Mouse (Mus musculus): ENCODE measurements around the gene Spg7. TPM values are rescaled to one million over a fixed set of nuclear protein-coding genes. Genes with fewer than 3 reads are reported as not detected.

Spg7 gene
- total and polyA plus RNA-seq, 3 experiments = 28.9 to 36.0 TPM; not detected in 1

- Histone ChIP-seq H3K27me3 (ENCODE audit: control insufficient read depth in 1 of 2, insufficient read depth in 2 of 2, low read length in 2 of 2) (no peaks in the 10 kb centered on the region), H3K4me3 (ENCODE audit: control insufficient read depth in 1 of 2, insufficient read depth in 1 of 2, low read depth in 2 of 2, low read length in 2 of 2) (no peak overlapping the region), H3K9me3 (replicated peaks; ENCODE audit: insufficient read depth, low read length) (no peaks in the 10 kb centered on the region), H3K36me3 (ENCODE audit: control insufficient read depth in 1 of 2, insufficient read depth in 2 of 2, low read length in 2 of 2) (no peaks in the 10 kb centered on the region), H3K27ac (ENCODE audit: control insufficient read depth, low read depth, low read length) (no peak overlapping the region), H3K4me1 (ENCODE audit: control insufficient read depth in 1 of 2, insufficient read depth in 2 of 2, low read length in 2 of 2) (no peaks in the 10 kb centered on the region), H3K79me2 (ENCODE audit: control insufficient read depth, insufficient read depth, low read length, poor library complexity) (no peaks in the 10 kb centered on the region), H3K9ac (ENCODE audit: control insufficient read depth, low read depth, low read length, poor library complexity, severe bottlenecking) (no peak overlapping the region)
- no peak for DNase-seq (ENCODE audit: low read depth, low spot score)
- TF ChIP-seq GATA1 (IDR thresholded peaks at IDR 0.05; ENCODE audit: low read depth, low read length) (no peak), BHLHE40 (IDR thresholded peaks at IDR 0.05; ENCODE audit: borderline replicate concordance, low read depth, low read length) (no peak), NELFE (IDR thresholded peaks at IDR 0.05; ENCODE audit: low read depth, low read length) (no peak)
These were observed 63.6 kb downstream of the Spg7 start for GRCm38 (mm10) chr8:123126193-123126816.

GRCm38 (mm10) chr8:123131041-123131440, 68.3 kb downstream of the Spg7 start:
- H3K4me3 ChIP-seq (ENCODE audit: control insufficient read depth in 1 of 2, insufficient read depth in 1 of 2, low read depth in 2 of 2, low read length in 2 of 2) = no peak overlapping the region
- H3K9me3 ChIP-seq (replicated peaks; ENCODE audit: insufficient read depth, low read length) = no peaks in the 10 kb centered on the region
- H3K27me3 ChIP-seq (ENCODE audit: control insufficient read depth in 1 of 2, insufficient read depth in 2 of 2, low read length in 2 of 2) = no peaks in the 10 kb centered on the region
- DNase-seq (ENCODE audit: low read depth, low spot score) = no peak
- TF ChIP-seq NRF1 (IDR thresholded peaks at IDR 0.05; ENCODE audit: insufficient read depth, low read depth, low read length, poor library complexity, severe bottlenecking) = no peak
- no peak for TF ChIP-seq TCF12 (IDR thresholded peaks at IDR 0.05; ENCODE audit: low read depth, low read length)
- no peak for TF ChIP-seq MAZ (IDR thresholded peaks at IDR 0.05; ENCODE audit: low read depth, low read length)
- no peak for TF ChIP-seq JUND (IDR thresholded peaks at IDR 0.05; ENCODE audit: low read depth, low read length)
- no peak for TF ChIP-seq NELFE (IDR thresholded peaks at IDR 0.05; ENCODE audit: low read depth, low read length)
- TF ChIP-seq MEF2A (IDR thresholded peaks at IDR 0.05; ENCODE audit: extremely low read depth, insufficient replicate concordance, low read depth, low read length, poor library complexity, severe bottlenecking) = no peak
- no peak for TF ChIP-seq MAX (IDR thresholded peaks at IDR 0.05; ENCODE audit: low read length)
- no peak for TF ChIP-seq E2F4 (IDR thresholded peaks at IDR 0.05; ENCODE audit: borderline replicate concordance, low read depth, low read length)
- TF ChIP-seq GABPA (IDR thresholded peaks at IDR 0.05; ENCODE audit: low read depth, low read length) = no peak
- TF ChIP-seq MXI1 (IDR thresholded peaks at IDR 0.05; ENCODE audit: low read depth, low read length) = no peak
- TF ChIP-seq BHLHE40 (IDR thresholded peaks at IDR 0.05; ENCODE audit: borderline replicate concordance, low read depth, low read length) = no peak
- TF ChIP-seq TBP (IDR thresholded peaks at IDR 0.05; ENCODE audit: low read depth, low read length) = no peak
- TF ChIP-seq ELF1 (IDR thresholded peaks at IDR 0.05; ENCODE audit: low read depth, low read length) = no peak
- TF ChIP-seq USF2 (IDR thresholded peaks at IDR 0.05; ENCODE audit: borderline replicate concordance in 1 of 2, insufficient read depth in 1 of 2, low read depth in 1 of 2, low read length in 2 of 2) = no peak
- no peak for TF ChIP-seq UBTF (IDR thresholded peaks at IDR 0.05; ENCODE audit: borderline replicate concordance, insufficient read depth, low read depth, low read length)
- no peak for TF ChIP-seq MYC (IDR thresholded peaks at IDR 0.05; ENCODE audit: low read depth, low read length)
- no peak for TF ChIP-seq EP300 (IDR thresholded peaks at IDR 0.05; ENCODE audit: low read depth in 1 of 2, low read length in 2 of 2)
- TF ChIP-seq POLR2AphosphoS2 (IDR thresholded peaks at IDR 0.05; ENCODE audit: low read length) = no peak
- no peak for TF ChIP-seq MAFK (IDR thresholded peaks at IDR 0.05; ENCODE audit: borderline replicate concordance, low read depth, low read length)
- no peak for TF ChIP-seq CHD1 (IDR thresholded peaks at IDR 0.05; ENCODE audit: low read depth, low read length)
- H3K36me3 ChIP-seq (ENCODE audit: control insufficient read depth in 1 of 2, insufficient read depth in 2 of 2, low read length in 2 of 2) = no peaks in the 10 kb centered on the region
- H3K79me2 ChIP-seq (ENCODE audit: control insufficient read depth, insufficient read depth, low read length, poor library complexity) = no peaks in the 10 kb centered on the region
- no peaks in the 10 kb centered on the region for H3K4me1 ChIP-seq (ENCODE audit: control insufficient read depth in 1 of 2, insufficient read depth in 2 of 2, low read length in 2 of 2)
- no peak overlapping the region for H3K27ac ChIP-seq (ENCODE audit: control insufficient read depth, low read depth, low read length)
- H3K9ac ChIP-seq (ENCODE audit: control insufficient read depth, low read depth, low read length, poor library complexity, severe bottlenecking) = no peak overlapping the region

All from MEL (cell line).